Mouse (Mus musculus) hindbrain, embryonic 13.5 days (tissue): ENCODE results near the gene Spsb3. TPM values are rescaled to one million over a fixed set of nuclear protein-coding genes. Genes with fewer than 3 reads are reported as not detected.

Source experiments
- ATAC-seq: fragments of 200-750 bp; cut with Nextera tagmentation; 2 replicates; pipeline ENCODE4 v1.8.0; 2017; ENCODE audit warnings: moderate TSS enrichment; ENCODE audit not compliant: low FRiP score
- H3K27ac ChIP-seq: fragments of 300-500 bp; sonication (generic); 2 replicates; pipeline ENCODE4 v1.5.1; 2015; ENCODE audit warnings: inconsistent platforms, mild to moderate bottlenecking, moderate library complexity
- H3K27me3 ChIP-seq: fragments of 300-500 bp; sonication (generic); 2 replicates; pipeline ENCODE4 v1.6.1; 2015; ENCODE audit warnings: mild to moderate bottlenecking, inconsistent platforms
- H3K36me3 ChIP-seq: fragments of 300-500 bp; sonication (generic); 2 replicates; pipeline ENCODE4 v1.6.1; 2015; ENCODE audit warnings: mild to moderate bottlenecking, inconsistent platforms
- H3K4me1 ChIP-seq: fragments of 300-500 bp; sonication (generic); replicated peaks from 2 replicates; pipeline ENCODE4 v1.6.1; 2015; ENCODE audit warnings: inconsistent platforms
- H3K4me2 ChIP-seq: fragments of 300-500 bp; sonication (generic); 2 replicates; pipeline ENCODE4 v1.6.1; 2015; ENCODE audit warnings: inconsistent platforms, mild to moderate bottlenecking, moderate library complexity
- H3K4me3 ChIP-seq: fragments of 300-500 bp; sonication (generic); 2 replicates; pipeline ENCODE4 v1.5.1; 2015; ENCODE audit warnings: mild to moderate bottlenecking, inconsistent platforms
- H3K9ac ChIP-seq: fragments of 300-500 bp; sonication (generic); 2 replicates; pipeline ENCODE4 v1.6.1; 2015; ENCODE audit warnings: mild to moderate bottlenecking, inconsistent platforms
- H3K9me3 ChIP-seq: fragments of 300-500 bp; sonication (generic); 2 replicates; pipeline ENCODE4 v1.6.1; 2016; ENCODE audit warnings: inconsistent platforms
- WGBS: fragments of 180-500 bp; shearing (Covaris S2); methylation state at CpG from one replicate; pipeline ENCODE4 v1.1.7; 2015; 5-methylcytosine and 5-hydroxymethylcytosine counted together
- polyA plus RNA-seq: library from polyadenylated mRNA; unstranded; fragments of >200 nt; fragmentation: Nextera tagmentation; extraction: Ambion mirVana; gene quantifications from 2 replicates; pipeline ENCODE4 v1.2.1, GENCODE M21; 2015

The Spsb3 gene
- polyA plus RNA-seq, 1 experiment from 2014 or later = 72.8 TPM

DNA sequence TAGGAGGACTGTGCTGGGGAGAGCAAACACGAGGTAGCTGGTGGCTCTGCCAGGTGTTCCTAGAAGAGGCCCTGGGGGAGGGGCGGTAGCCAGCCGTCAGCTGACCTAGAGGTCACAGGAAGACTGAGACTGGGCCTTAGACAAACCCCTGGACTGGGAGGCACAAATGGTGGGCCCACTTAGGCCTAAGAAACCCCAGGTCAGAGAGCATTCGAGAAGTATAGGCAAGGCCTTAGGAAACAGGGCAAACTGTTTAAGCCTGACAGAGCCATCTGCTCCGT, 8.4 kb upstream of the Spsb3 start:
- no peaks in the 10 kb centered on the region for H3K9me3 ChIP-seq
- H3K27me3 ChIP-seq = no peaks in the 10 kb centered on the region
- H3K4me3 ChIP-seq = no peak overlapping the region
- no peak overlapping the region for H3K4me2 ChIP-seq
- no peak for ATAC-seq
- H3K4me1 ChIP-seq = no peaks in the 10 kb centered on the region
- H3K36me3 ChIP-seq = peaks cover 9% of the 10 kb centered on the region
- no peak overlapping the region for H3K27ac ChIP-seq
- WGBS = 37% methylated on average over 5 of the region's 5 CpGs
- no peak overlapping the region for H3K9ac ChIP-seq

GRCm38 (mm10) chr17:24878531-24878930, 7.9 kb upstream of the Spsb3 start:
- no peaks in the 10 kb centered on the region for H3K27me3 ChIP-seq
- H3K4me1 ChIP-seq = no peaks in the 10 kb centered on the region
- no peak overlapping the region for H3K27ac ChIP-seq
- 75% methylated on average over 8 of the region's 8 CpGs for WGBS
- no peak overlapping the region for H3K4me2 ChIP-seq
- H3K36me3 ChIP-seq = peaks cover 14% of the 10 kb centered on the region
- H3K9me3 ChIP-seq = no peaks in the 10 kb centered on the region
- H3K4me3 ChIP-seq = no peak overlapping the region
- ATAC-seq = no peak
- no peak overlapping the region for H3K9ac ChIP-seq

- no peak for ATAC-seq
- no peaks in the 10 kb centered on the region for H3K27me3 ChIP-seq
- H3K4me3 ChIP-seq = no peak overlapping the region
- H3K9ac ChIP-seq = 0 out of 2 replicates have a peak overlapping the region, but pooled peaks have one; percentile 5
- peaks cover 15% of the 10 kb centered on the region for H3K4me1 ChIP-seq
- peaks cover 26% of the 10 kb centered on the region for H3K36me3 ChIP-seq
- WGBS = 56% methylated on average over 7 of the region's 7 CpGs
- H3K4me2 ChIP-seq = no peak overlapping the region
- no peak overlapping the region for H3K27ac ChIP-seq
- no peaks in the 10 kb centered on the region for H3K9me3 ChIP-seq
Measured at GRCm38 (mm10) chr17:24881738-24882440, 4.6 kb upstream of the Spsb3 start.

DNA sequence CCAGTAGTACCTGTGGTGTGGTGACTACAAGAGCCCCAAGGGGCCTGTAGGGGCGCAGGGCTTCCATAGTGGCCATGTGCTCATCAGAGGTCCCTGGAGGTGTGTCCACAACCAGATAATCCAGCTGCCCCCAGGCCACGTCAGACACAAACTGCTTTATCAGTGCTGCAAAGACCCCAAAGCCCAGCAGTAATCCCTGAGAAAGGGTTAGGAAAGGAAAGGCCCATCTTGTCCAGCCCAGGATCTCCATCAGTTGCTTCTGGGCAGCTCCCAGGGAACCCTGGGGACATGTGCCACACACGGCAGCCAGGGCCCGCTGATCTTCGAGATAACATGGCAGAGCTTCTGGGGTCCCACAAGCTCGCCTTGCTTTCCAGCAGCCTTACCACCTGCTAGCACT, 2.1 kb upstream of the Spsb3 start:
- WGBS = 91% methylated on average over 6 of the region's 6 CpGs
- ATAC-seq = no peak

DNA sequence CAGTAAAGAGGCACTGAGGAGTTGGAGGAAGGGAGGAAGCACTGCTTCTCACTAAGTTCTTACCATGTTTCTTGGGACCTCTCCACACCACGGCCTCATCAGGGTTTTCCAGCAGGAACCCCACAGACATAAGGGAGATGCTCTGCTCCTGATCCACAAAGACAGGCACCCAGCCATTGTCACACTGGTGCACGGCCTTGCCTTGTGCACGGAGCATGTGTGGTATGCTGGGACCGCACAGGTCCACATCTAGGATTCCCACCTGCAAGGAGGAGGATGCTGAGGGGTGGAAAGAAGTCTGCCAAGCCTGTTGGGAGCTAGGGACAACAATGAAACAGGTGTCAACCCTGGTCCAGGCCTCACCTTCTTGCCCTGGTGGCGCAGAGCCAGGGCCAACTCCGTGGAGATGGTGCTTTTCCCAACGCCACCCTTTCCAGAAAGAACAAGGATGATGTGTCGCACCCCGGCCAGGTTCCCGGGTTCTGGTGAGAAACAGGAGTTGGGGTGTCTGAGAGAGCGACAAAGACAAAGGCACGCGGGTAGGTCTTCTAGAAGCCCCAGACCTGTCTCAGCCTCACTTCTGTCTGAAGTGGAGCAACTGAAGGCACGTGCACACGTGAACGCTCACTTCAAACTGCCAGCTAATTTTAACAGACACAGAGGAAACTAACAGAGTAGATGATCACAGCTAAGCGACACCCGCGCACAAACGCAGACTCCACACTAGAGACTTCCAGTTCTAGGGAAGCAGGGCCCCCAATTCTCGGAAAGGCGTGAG, 898 bp upstream of the Spsb3 start:
- Histone ChIP-seq H3K4me3 (peak overlapping the region; percentile 86), H3K9ac (peak overlapping the region; percentile 77)

More for the DNA sequence above, 2.1 kb upstream of the Spsb3 start:
- Histone ChIP-seq H3K9me3 (no peaks in the 10 kb centered on the region), H3K4me1 (peaks cover 36% of the 10 kb centered on the region), H3K4me3 (no peak overlapping the region), H3K27me3 (no peaks in the 10 kb centered on the region), H3K9ac (no peak overlapping the region), H3K36me3 (peaks cover 33% of the 10 kb centered on the region), H3K4me2 (no peak overlapping the region), H3K27ac (no peak overlapping the region)

DNA sequence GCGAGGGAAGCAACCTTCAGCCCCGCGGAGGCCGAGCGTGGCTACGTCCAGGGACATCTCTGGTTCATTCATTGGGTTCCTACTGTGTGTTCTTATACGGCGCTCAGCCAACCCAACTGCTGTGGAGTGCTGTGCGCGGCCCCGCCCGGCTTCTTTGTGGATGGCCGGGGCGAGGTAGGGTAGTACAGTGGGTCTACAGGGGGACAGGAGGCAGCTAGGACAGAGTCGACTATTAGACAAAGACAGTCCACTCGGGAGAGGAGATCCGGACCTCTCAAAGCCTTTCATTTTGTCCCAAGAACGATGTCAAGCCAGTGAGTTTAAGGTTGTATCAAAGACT, 459 bp downstream of the Spsb3 start:
- no peaks in the 10 kb centered on the region for H3K9me3 ChIP-seq
- WGBS = under 1% methylated on average over 18 of the region's 18 CpGs
- H3K4me1 ChIP-seq = peaks cover 39% of the 10 kb centered on the region
- peak overlapping the region; percentile 94 for H3K9ac ChIP-seq
- peaks cover 58% of the 10 kb centered on the region for H3K36me3 ChIP-seq
- H3K27ac ChIP-seq = peak overlapping the region; percentile 85
- H3K4me3 ChIP-seq = peak overlapping the region; percentile 92
- no peaks in the 10 kb centered on the region for H3K27me3 ChIP-seq
- ATAC-seq = peak; percentile 62
- H3K4me2 ChIP-seq = peak overlapping the region; percentile 87

More for the DNA sequence above, 898 bp upstream of the Spsb3 start:
- peaks cover 39% of the 10 kb centered on the region for H3K4me1 ChIP-seq
- H3K4me2 ChIP-seq = peak overlapping the region; percentile 96
- 24% methylated on average over 22 of the region's 22 CpGs for WGBS
- no peak for ATAC-seq
- H3K27ac ChIP-seq = 0 out of 2 replicates have a peak overlapping the region, but pooled peaks have one; percentile 23
- peaks cover 44% of the 10 kb centered on the region for H3K36me3 ChIP-seq
- no peaks in the 10 kb centered on the region for H3K27me3 ChIP-seq
- no peaks in the 10 kb centered on the region for H3K9me3 ChIP-seq

- Histone ChIP-seq H3K27me3 (no peaks in the 10 kb centered on the region), H3K4me1 (peaks cover 39% of the 10 kb centered on the region), H3K4me2 (peak overlapping the region; percentile 87), H3K36me3 (peaks cover 60% of the 10 kb centered on the region), H3K27ac (peak overlapping the region; percentile 85; the same call in 1 of the 2 replicates), H3K9ac (peak overlapping the region; percentile 94), H3K9me3 (no peaks in the 10 kb centered on the region), H3K4me3 (peak overlapping the region; percentile 92)
- 72% methylated on average over 18 of the region's 18 CpGs for WGBS
- peak; percentile 9 for ATAC-seq
Measured at GRCm38 (mm10) chr17:24887291-24888080, 1.0 kb downstream of the Spsb3 start.

- Histone ChIP-seq H3K9me3 (no peaks in the 10 kb centered on the region), H3K4me1 (peaks cover 47% of the 10 kb centered on the region), H3K27me3 (no peaks in the 10 kb centered on the region), H3K4me2 (0 out of 2 replicates have a peak overlapping the region, but pooled peaks have one; percentile 87), H3K36me3 (peaks cover 60% of the 10 kb centered on the region), H3K4me3 (no peak overlapping the region), H3K9ac (no peak overlapping the region), H3K27ac (no peak overlapping the region)
- no peak for ATAC-seq
- 94% methylated on average over 3 of the region's 3 CpGs for WGBS
Measured at GRCm38 (mm10) chr17:24888862-24889261, 2.4 kb downstream of the Spsb3 start.

GRCm38 (mm10) chr17:24890151-24891092, 4.0 kb downstream of the Spsb3 start:
- Histone ChIP-seq H3K4me3 (no peak overlapping the region; the same call in 1 of the 2 replicates), H3K27ac (no peak overlapping the region), H3K4me1 (peaks cover 46% of the 10 kb centered on the region), H3K36me3 (peaks cover 52% of the 10 kb centered on the region), H3K9ac (no peak overlapping the region), H3K4me2 (no peak overlapping the region), H3K27me3 (no peaks in the 10 kb centered on the region), H3K9me3 (no peaks in the 10 kb centered on the region)
- no peak for ATAC-seq
- WGBS = 90% methylated on average over 19 of the region's 19 CpGs

- H3K4me3 ChIP-seq = no peak overlapping the region
- H3K36me3 ChIP-seq = peaks cover 52% of the 10 kb centered on the region
- H3K27me3 ChIP-seq = no peaks in the 10 kb centered on the region
- H3K9me3 ChIP-seq = no peaks in the 10 kb centered on the region
- 89% methylated on average over 13 of the region's 13 CpGs for WGBS
- H3K4me1 ChIP-seq = peaks cover 49% of the 10 kb centered on the region
- H3K9ac ChIP-seq = no peak overlapping the region; the same call in 1 of the 2 replicates
- H3K4me2 ChIP-seq = no peak overlapping the region
- H3K27ac ChIP-seq = no peak overlapping the region
- ATAC-seq = no peak
Measured at GRCm38 (mm10) chr17:24891321-24891720, 4.9 kb downstream of the Spsb3 start.

- Histone ChIP-seq H3K27me3 (no peaks in the 10 kb centered on the region), H3K9me3 (no peaks in the 10 kb centered on the region), H3K36me3 (peaks cover 58% of the 10 kb centered on the region), H3K4me1 (peaks cover 52% of the 10 kb centered on the region), H3K4me3 (no peak overlapping the region), H3K27ac (no peak overlapping the region), H3K4me2 (no peak overlapping the region), H3K9ac (no peak overlapping the region)
- 92% methylated on average over 12 of the region's 12 CpGs for WGBS
- ATAC-seq = no peak
Measured at GRCm38 (mm10) chr17:24892785-24893184, 6.3 kb downstream of the Spsb3 start.
